Mouse (Mus musculus) ovary, adult 18-20 months (tissue): Measurements from ENCODE around the gene Kat6b.

Source experiments
- DNase-seq: peaks from one replicate; pipeline ENCODE4 v3.0.0; 2022; ENCODE audit warnings: low spot score, mixed read lengths

Kat6b gene

DNA sequence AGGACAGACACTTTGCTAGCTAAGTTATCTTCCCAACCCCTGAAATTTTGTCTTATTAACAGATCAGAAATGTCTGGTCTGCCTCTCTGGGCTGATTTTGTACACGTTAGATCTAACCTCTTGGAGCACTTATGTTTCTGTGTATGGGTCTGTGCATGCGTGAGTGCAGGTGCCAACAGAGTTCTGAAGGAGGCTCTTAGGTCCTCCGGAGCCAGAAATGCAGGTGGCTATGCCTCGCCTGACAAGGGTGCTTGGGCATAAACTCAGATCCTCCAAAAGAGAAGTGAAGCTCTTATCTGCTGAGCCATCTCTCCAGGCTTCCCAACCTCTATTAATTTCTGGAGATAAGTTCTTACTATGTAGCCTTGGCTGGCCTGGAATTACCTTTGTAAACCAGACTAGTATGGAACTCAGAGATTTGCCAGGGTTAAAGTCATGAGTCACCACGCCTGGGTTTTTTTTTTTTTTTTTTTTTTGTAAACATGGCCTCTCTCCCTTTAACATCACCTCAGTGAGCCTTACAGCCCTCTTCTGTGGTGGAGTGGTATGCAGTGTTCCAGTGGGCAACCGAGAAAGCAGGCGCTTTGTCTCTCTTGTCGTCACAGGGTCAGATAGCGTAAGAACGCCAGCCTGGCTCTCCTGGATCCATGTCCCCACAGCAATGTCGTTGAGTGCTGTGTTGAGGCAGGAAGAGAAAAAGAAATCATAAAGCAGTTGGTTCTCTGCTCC, 79.4 kb downstream of the Kat6b start:
- no peak for DNase-seq

DNA sequence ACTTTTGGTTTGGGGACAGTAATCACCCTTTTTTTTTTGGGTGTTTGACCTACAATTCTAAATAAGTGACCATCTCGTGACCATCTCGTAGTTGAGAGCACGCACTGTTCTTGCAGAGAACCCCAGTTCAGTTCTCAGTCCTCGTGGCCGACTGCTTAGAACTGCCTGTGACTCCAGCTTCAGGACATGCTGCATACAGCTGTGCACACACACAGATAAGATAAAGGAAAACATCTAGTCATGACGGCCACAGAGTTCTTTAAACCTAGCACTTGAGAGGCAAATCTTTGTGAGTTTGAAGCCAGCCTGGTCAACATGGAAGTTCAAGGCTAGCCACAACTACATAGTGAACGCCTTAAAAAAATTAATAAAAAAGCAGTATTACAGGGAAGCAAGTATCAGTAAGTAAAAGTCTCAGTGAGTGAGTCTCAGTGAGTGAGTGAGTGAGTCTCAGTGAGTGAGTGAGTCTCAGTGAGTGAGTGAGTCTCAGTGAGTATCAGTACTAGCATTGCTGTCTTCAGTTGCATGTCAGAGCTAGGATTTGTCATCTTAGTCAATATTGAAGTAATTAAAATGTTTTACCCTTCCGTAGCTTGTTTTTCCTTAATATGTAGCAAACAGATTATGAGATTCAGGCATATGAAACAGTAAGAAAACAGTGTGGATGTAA, 80.3 kb downstream of the Kat6b start:
- no peak for DNase-seq

DNA sequence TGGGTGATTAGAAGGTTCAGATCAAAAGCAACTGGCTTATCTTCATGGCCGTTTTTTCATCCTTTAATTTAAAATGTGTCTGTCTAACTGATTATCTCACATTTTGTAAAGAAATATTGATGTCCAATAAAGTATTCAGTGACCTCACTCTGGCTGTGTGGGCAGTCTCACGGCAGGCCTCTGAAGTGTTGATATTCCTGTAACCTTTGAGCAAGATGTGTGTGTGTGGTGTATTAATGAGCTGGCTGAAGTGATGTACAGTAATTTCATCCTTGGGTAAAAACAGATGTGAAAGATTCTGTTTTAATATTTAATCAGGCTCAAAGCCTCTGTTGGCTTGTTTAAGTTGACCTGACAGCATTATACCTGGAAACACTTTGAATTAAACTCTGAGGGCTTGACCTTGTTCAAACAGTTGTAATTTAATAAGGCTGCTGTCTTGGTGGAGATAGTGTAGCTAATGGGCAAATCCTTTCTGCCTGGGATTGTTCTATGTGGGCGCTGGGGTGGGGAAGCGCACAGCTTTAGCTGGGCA, 82.4 kb downstream of the Kat6b start:
- no peak for DNase-seq

DNA sequence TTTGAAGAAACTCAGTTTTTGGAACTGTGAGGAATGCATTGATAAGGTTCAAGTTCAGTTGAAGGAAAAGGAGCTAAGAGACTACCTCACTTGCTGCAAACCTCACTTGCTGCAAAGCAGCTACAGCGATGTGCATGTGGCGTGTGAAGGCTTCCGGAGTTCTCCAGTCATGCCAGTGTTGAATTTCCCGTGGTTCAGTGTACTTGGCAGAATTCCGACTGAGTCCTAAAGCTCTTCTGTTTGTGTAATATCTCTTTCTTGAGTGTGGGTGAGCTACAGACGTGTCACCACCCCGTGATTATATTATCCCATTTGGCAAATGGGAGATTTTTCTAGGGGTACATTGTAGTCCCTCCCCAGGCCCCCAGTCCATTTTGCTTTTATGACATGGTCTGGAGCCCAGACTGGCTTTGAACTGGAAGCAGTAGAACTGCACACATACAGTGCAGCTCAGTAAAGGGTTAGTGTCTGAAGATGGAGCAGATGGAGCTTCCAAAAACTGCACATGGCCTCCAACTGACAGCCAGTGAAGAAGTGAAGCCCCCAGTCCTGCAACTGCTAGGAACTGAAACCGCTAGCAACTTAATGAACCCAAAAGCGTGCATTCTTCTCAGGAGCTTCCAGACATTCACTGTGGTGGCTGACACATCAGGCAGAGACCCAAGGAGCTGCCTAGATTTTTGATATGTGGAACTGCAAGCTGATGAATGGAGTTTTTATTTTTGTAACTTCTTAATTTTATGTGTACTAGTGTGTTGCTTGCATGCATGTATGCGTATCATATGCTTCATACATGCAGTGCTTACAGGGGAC, 84.5 kb downstream of the Kat6b start:
- DNase-seq, result no peak

DNA sequence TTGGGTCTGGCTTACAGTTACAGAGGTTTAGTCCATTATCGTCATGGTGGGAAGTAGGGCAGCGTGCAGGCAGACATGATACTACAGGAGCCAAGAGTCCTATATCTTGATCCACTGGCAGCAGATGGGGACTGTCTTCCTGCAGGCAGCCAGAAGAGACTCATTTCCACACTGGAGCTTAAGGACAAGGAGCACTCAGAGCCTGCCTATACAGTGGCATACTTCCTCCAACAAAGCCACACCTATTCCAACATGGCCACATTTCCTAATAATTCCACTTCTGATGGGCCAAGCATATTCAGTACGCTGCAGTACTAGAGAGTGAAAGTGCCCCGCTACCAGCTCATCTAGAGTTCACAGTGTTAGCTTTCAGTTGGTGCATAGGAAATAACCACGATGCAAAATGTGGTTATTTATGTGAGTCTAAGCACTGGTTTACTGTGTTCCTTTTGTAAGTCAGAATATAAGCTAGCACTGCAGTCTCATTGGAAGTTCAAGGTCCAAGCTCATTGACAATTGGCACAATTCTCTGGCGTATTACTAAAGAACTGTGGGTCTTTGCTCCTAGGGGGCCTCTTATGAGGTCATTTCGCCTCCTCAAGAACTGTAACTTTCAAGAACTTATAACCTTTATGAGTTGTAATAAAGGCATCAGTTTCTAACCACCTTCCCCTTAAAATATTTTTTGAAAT, 86.2 kb downstream of the Kat6b start:
- no peak for DNase-seq

DNA sequence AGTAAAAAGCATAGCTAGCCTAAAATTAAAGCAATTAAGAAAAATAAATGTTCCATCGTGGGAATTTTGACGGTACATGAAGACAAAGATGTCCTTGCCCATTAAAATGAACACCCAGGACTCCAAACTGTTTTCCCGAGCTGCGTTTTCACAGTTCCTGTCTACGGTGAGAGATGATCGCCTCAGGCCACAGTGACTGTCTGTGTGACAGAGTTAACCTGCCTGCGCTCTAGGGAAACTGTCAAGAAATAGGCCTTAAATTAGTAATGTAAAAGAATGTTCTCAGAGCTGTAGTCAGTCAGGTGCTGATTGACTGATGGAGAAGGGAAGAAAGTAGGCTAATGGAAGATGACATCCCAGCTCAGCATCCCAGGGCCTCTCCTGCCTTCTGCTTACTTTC, 87.6 kb downstream of the Kat6b start:
- DNase-seq, result no peak

DNA sequence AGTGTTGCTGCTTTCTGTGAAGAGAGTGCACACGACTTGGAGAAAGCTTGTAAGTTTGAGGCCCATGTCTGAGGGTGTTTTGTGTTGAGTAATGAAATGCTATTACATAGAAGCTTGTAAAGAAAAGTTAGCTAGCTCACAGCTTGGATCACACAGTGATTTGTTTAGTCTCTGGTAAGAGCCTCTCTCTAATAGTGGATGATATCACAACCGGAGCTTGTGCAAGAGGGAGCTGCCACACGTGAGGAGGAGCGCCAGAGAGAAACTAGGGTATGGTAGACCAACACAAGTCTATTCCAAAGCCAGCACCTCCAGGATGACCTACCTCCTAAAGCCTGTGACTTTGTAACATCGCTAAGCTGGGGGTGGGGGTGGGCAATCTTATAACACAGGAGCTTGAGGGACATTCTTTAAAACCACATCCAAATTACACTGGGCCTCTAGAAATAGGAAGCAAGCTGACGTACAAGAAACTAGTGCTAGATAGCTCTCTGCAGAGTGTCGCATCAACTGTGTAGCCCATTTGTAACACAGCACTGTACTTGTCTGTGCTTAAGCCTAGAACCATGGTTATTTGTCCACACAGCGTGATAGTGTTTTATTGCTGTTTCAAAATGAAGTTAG, 93.6 kb downstream of the Kat6b start:
- DNase-seq, result no peak

DNA sequence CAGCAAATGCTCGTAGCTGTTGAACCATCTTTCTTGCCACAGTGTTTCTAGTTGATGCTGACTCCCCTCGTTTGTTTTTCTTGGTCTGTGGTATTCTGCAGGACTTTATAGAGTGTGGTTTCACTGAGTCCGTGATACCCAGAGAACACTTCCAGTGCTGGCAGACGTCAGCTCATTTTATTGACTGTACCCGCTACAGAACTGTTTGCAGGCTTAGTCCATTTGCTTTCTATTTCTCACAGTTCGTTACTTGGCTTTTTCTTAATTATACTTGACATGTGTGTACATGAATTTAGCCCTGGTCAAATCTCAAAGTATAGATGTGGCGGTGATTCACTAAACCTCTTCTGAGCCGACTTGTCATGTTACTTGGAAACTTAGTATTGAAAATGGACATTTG, 95.6 kb downstream of the Kat6b start:
- DNase-seq, result no peak

DNA sequence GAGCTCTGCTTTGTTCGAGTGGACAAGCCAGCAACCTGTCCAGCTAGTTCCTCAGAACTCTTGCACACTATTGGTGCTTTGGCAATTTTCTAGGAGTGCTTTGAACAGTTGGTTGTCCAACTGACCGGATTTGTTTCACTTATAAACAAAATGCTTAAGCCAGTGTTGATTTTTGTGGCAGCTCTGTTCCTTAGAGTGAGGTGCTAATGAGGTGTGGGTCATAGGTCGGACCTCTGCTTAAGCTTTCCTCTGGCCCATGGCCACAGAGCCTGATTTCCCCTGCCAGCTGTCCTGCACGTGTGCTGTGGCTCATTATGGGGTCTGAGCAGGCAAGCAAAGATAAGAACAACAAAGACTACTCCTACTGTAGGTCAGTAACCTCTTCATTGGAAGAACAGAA, 100.0 kb downstream of the Kat6b start:
- DNase-seq, result no peak

DNA sequence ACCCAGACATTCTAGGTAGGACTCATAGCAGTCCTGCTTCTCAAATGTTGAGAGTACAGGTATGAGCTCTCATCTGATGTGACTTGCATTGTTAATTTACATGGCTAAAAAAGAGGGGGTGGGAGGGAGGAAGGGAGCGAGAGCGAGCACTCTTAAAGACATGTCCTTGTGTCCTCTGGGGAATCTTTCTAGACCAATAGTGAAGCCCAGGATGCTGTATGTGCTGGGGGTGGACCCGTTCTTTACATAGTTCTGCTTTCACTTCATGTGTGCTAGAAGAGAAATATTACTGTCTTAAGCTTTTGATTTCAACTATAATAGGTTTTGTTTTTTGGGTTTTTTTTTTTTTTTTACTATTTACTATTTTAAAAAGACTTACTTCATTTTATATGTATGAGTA, 101.1 kb downstream of the Kat6b start:
- no peak for DNase-seq

DNA sequence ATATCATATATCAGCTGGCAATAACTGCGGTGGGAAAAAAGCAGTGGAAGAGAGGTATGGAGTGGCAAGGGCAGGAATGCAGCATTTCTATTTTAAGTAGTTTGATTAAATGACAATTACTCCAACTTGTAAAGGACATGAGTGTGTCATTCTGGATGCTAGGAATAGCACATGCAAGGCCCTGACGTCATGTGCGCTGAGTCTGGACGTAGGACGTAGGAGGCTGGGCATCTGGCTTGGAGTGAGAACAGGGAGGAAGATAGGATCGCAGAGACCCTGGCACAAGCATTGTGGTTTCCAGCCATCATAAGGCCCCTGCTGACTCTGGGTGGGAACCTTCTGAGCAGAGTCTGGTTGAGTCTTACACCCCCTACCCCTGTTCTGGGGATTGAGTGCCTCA, 101.8 kb downstream of the Kat6b start:
- no peak for DNase-seq

DNA sequence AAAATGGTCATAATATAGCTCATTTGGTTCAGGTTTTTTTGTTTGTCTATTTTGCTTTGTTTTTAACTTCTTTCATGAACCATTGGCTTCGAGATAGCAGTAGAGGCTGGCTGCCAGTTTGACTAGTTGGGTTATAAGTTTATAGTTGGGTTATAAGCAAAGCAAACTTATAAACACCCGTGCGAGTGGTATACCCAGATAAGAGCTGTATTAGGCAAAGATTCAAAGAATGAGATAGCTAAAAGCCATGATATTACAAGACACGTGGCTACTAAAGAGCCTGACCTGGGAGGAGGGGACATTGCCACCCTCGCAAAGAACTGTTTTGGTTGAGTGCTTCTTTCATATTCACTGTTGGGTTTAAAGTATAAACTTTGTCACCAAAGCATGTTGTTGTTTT, 102.6 kb downstream of the Kat6b start:
- DNase-seq, result no peak

DNA sequence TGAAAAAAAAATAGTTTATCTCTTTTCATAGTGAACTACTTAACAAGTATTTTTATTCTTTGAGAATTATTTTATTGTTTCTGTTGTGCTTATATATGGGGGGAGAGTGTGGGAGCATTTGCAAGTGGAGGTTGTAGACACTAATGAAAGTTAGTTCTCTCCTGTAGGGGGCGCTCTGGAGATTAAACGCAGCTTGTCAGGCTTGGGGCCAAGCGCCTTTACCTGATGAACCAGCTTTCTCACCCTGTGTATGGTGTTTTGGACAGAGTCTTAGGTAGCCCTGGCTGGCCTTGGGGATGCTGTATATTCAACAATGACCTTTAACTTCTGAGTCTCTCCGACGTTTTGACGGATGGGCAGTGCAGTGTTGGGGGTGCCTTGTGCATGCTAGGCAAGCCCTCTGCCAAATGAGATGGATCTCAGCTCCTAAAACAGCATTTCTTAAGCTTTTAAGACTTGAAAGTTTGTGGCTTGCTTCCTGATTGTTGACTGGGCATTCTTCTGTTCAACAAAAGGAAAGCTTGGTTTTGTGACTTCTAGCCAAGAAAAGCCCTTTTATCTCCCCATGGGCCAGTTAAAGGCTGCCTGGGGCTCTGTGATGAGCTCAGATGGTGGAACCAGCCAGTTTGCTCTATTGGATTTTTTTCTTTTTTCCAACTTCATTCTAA, 103.4 kb downstream of the Kat6b start:
- no peak for DNase-seq

DNA sequence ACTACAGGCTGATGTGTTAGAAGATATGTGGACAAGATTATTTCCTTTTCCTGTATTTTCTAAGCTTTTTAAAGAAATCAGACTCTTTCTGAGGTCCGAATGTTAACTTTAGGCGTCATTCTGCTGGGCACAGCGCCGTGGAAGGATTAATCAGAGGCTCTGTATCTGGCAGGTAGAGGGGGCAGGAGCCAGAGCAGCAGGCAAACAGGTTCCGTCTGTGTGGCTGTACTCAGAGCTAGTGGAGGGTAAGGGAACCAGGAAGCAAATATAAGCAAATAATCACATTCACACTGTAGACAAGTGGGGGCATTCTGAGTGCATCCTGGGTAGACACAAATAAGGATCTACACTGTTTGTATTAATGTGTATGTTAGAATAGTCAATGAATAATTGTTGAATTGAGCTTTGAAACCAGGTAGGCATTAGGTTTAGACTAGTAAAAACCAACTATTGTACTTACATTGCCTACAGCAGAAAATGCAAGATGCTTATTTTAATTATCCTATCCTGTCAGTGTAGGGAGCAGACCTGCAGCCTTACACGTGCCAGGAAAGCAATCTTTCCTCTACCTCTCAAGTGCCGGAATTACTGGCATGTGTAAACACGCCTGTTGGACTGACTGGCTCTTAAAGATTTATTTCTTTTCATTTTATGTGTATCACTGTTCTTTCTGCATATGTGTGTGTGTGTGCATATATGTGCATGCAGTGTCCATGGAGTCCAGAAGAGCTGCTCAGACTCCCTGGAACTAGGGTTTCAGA, 104.4 kb downstream of the Kat6b start:
- no peak for DNase-seq

DNA sequence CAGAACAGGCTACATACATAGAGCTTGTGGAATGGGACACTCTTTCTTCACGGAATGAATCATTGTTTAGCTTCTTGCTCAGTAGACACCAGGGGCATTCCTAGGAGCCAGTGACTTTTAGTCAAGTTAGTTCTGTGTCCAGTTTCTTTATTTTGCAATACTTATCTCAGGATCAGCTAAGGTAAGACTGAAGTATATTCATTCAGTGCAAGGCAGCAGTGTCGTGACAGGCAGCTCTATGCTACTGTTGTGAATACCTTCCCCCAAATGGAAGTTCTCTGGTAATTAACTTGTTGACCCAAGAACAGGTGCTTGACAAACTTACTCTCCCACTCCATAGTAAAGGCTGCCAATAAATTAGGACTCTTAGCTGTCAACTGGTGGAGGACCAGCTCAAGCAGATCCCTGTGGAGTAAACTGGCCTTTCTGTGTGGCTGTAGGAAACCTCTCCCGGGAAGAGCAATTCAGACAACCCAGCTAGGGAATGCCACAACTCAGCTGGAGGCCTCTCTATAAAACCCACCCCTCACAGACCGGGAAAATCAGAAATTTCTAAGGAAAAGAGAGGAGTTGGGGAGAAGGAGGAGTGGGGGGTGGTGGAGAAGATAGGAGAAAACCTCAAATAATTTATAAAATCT, 105.4 kb downstream of the Kat6b start:
- DNase-seq, result no peak

DNA sequence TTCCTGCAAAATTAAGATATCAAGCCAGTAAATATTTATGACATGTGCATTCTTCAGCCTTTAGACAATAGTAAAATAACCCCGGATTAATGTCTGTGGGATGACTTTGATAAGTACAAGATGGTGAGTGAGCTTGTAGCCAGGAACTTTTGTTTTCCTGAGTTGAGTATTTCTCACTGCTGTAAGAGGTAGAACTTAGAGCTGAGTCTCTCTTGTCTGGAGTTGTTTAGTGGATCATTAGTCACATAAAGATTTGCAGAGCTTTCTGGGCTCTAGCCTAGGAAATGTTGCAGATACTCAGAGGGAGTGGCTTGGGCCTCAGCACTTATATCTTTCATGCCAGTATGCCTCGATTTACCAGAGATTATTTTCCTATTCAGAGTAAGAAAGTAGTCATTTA, 106.7 kb downstream of the Kat6b start:
- no peak for DNase-seq

DNA sequence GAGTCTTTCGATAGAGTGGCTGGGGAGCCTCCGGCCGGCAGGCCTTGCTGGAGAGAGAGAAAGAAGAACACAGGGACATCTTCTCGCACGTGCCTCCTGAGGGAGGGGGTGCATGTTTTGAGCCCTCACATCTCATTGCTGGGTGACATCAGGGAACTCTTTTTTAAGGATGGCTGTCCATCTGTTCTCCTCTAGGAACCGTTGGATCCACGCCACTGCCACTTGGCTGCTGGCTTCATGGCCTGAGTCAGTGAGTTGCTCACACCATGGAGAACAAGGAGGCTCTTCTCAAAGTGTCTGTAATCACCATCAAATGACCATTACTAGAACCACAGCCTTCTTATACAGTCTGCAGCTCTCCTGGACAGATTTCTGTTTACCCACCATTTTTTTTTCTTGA, 108.4 kb downstream of the Kat6b start:
- no peak for DNase-seq

DNA sequence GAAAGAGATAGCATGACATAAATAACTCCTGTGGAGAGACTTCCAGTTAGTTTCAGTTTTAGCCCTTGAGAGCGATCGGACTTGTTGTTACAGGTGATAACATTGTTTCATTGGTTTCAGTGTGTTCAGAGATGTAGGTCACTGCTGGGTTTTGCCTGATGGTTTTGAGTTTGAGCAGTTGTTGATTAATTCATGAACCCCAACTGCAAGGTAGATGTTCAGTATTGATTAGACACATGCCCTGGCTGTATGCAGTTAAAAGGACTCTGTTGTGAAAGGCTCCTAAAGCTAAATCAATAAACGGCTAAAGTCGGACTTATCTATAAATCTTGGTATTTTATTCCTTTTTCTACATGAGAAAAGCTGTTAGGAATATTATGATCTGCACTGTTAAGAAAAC, 109.0 kb downstream of the Kat6b start:
- DNase-seq, result no peak

DNA sequence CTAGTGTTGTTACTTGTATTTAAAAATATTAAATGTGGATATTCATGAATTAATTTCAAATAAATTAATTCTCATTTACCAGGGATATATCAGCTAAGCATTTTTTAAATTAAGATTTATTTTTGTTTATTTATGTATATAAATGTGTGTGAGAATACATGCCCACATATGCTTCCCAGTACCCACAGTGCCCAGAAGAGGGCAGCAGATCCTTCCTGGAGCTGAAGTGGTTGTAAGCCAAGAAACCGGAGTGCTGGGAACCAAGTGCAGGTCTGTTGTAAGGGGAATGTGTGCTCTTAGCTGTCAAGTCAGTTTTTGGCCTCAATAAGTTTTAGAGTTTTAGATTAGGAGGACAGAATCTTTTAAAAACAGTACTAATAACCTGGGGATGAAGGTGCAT, 110.9 kb downstream of the Kat6b start:
- DNase-seq, result no peak
